Mouse (Mus musculus) embryonic fibroblast, embryonic 13.5 days (primary cell): ENCODE measurements around the gene Ncapd3. TPM values are rescaled to one million over a fixed set of nuclear protein-coding genes. Genes with fewer than 3 reads are reported as not detected.

Experiments
- H3K27ac ChIP-seq: 2 replicates; pipeline ENCODE4 v1.5.1; 2012; ENCODE audit warnings: low read length, control low read depth, inconsistent platforms; ENCODE audit not compliant: insufficient read depth
- H3K4me1 ChIP-seq: 2 replicates; pipeline ENCODE4 v1.6.1; 2011; ENCODE audit warnings: low read length; ENCODE audit not compliant: control insufficient read depth, insufficient read depth
- H3K4me3 ChIP-seq: 2 replicates; pipeline ENCODE4 v1.5.1; 2011; ENCODE audit warnings: mild to moderate bottlenecking, control low read depth, low read length; ENCODE audit not compliant: insufficient read depth
- CTCF ChIP-seq: IDR thresholded peaks from 2 replicates; pipeline ENCODE4 v1.5.1; 2011; ENCODE audit warnings: mild to moderate bottlenecking, control low read depth, low read length, moderate library complexity, borderline replicate concordance; ENCODE audit not compliant: insufficient read depth
- POLR2A ChIP-seq: IDR thresholded peaks from 2 replicates; pipeline ENCODE4 v1.6.1; 2011; ENCODE audit warnings: low read depth, mild to moderate bottlenecking, control low read depth, low read length, moderate library complexity
- polyA plus RNA-seq: library from polyadenylated mRNA; stranded (reverse); fragments of >200 nt; gene quantifications from 2 replicates; pipeline ENCODE4 v1.2.4, GENCODE M21; 2011; ENCODE audit warnings: low read depth; ENCODE audit not compliant: missing spikeins, insufficient read length

The Ncapd3 gene
- polyA plus RNA-seq, 1 experiment: 18.2 TPM

DNA sequence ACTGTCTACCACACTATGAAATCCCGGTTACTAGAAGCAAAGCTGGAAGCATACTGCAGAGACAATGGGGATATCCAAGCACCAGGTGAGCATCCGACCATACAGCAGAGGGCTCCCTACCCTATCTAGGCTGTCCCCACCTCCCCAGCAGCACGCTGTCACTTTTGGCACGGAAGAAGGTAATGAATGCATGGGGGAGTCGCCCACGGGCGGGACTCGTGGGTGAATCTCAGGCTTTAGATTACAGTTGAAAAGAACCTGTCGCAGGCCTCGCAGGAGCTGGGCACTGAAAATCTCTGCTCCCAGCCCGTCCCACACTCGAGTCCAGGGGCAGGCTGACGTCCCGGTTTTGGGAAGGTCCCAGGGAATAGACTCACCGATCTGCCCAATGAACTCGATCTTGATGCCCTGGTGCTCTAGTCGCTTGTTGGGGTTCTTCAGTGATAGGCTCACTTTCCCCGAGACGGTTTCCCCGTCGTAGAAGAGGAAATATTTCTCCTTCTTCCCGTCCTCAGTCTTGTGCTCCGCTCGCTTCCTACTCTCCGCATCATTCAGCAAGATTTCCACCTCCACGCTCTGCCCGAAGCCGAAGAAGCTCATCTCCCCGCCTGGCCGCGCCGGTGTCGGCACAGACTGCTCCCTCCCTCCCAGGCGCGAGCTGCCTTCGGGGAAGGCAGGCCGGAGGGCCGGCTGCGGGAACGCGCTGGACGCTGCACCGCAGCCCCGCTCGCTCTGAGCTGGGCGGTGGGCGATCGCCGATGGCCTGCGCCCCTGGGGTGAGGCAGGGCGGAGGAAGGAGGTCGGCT is 750 bp upstream of the Ncapd3 start:
- H3K4me1 ChIP-seq: peaks cover 10% of the 10 kb centered on the region; the same call in 1 of the 2 replicates
- H3K4me3 ChIP-seq: peak overlapping the region; percentile 74
- TF ChIP-seq POLR2A: 0 out of 2 replicates have a peak, but pooled peaks have one; percentile 16
- peak; percentile 19; the same call in 1 of the 2 replicates for TF ChIP-seq CTCF
- peak overlapping the region; percentile 39 for H3K27ac ChIP-seq

DNA sequence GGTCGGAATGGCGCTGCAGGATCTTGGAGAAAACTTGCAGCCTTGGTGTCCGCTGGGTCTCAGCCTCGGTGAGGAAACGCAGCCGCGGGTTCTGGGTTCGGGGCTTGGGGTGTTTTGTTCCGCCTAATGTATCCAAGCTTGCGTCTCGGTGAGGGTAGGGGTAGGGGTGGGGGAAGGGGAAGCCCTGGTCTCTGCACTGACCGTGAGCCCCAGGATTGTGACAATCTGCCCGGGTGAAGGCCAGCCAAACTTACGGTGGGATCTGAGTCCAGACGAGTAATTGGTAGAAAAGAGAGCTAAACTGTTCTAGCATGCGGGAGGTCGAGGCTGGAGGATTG is 757 bp downstream of the Ncapd3 start:
- TF ChIP-seq CTCF: no peak
- peak; percentile 70; the same call in 1 of the 2 replicates for TF ChIP-seq POLR2A
- no peak overlapping the region for H3K27ac ChIP-seq
- peaks cover 10% of the 10 kb centered on the region; the same call in 1 of the 2 replicates for H3K4me1 ChIP-seq
- H3K4me3 ChIP-seq: peak overlapping the region; percentile 76

DNA sequence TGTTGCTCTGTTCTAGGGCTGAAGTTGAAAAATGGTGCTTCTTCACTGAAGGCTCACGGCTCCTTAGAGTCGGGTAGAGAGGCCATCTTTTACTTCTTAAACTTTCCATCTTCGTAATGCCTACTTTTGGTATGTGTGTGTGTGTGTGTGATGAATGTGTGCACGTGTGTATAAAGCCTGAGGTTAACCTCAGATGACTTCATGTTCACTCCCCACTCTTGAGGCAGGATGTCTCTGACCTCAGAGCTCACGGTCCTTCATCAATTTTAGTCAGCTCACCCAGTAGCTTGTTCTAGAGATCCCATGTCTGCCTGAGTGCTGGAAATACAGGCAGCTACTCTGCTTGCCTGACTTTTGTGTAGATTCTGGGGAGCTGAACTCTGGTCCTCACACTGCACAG is 13.9 kb downstream of the Ncapd3 start:
- TF ChIP-seq POLR2A (no peak), CTCF (no peak)
- no peak overlapping the region for H3K4me3 ChIP-seq
- no peak overlapping the region for H3K27ac ChIP-seq
- no peaks in the 10 kb centered on the region for H3K4me1 ChIP-seq

DNA sequence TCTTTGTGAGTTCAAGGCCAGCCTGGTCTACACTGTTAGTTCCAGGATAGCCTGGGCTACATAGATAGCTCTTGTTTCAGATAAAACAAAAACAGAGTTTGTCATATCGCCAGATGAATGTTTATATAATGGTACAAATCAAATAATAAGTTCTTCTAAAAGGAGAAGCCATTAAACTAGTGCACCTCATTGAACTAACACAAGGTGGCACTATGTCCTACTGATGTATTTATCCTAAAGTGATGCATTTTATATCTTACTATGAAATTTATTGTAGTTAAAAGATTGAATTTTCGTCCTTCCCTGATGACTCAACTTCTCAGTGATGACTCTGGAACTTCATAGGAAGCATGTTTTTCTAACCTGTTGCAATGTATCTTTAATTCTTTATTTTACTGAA is 19.5 kb downstream of the Ncapd3 start:
- Histone ChIP-seq H3K4me3 (no peak overlapping the region), H3K27ac (no peak overlapping the region), H3K4me1 (no peaks in the 10 kb centered on the region)
- TF ChIP-seq POLR2A (no peak), CTCF (no peak)

DNA sequence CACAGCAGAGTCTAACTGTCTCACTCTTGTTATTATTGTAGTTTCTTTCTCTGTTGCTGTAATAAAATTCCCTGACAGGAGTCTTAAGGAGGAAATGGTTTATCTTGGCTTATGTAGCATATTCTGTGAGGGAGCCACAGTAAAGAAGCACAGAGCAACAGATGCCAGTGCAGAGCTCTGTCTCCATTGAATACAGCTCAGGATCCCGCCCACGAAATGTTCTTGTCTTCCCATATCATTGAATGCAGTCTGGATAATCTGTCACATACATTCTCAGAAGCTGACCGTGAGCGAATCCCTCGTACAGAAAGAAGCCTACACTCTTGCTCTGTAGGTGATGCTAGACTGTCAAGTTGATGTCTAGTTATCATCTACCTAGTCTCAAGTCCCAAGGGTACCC is 28.4 kb downstream of the Ncapd3 start:
- no peak overlapping the region for H3K27ac ChIP-seq
- H3K4me3 ChIP-seq: no peak overlapping the region
- no peaks in the 10 kb centered on the region for H3K4me1 ChIP-seq
- TF ChIP-seq POLR2A (no peak), CTCF (no peak)

DNA sequence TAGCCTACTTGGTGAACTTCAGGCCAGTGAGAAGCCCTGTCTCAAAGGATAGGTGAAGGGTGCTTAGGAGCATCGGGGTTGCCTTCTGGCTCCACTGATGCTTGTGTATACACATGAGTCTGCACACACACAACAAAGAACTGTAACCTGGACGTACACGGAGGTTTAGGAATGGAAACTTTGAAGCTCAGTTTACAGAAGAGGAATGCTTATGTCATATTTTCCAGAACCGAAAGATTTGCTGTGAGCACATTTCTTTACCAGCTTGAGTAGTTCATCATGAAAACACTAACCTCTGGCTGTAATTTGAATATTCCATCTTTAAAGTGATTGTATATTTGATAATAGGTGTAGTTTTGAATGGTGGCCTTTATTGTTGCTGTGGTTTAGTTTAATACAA is 40.9 kb downstream of the Ncapd3 start:
- Histone ChIP-seq H3K4me3 (no peak overlapping the region), H3K27ac (no peak overlapping the region), H3K4me1 (no peaks in the 10 kb centered on the region)
- no peak for TF ChIP-seq POLR2A
- TF ChIP-seq CTCF: no peak

DNA sequence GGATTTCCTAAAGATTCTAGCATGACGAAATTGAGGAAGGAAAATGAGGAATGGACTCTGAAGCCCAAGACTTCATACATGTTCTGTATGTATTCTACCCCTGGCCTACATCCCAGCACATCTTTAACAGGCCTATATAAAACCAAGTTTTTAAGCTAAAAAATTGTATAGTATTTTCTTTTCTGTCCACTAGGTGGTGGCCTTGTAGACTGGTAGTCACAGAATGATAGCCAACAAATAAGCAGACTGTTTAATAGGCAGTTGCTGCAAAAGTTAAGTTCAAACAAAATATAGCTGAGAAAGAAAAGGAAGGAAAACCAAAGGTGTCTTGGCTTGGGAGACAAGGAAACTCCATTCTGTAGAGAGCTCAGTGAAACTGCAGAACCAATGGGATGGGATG is 44.7 kb downstream of the Ncapd3 start:
- TF ChIP-seq POLR2A: no peak
- TF ChIP-seq CTCF: no peak
- H3K4me3 ChIP-seq: no peak overlapping the region
- H3K4me1 ChIP-seq: no peaks in the 10 kb centered on the region
- H3K27ac ChIP-seq: no peak overlapping the region

DNA sequence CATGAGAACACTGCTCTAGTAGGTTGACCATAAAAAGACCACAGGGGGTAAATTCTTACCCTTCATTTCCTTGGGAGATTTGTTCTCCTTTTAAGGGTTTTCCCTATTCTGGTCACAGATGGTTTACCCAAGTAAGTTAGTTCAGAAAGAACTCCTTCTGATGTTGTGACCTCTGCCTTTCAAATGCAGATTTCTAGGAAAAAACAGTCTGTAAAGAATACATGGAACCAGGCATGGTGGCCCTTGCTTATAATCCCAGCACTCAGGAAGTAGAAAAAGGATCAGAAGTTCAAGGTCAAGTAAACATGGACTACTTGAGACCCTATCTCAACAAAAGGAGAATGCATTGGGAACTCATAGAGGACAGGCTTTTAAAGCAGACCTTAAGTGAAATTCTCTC is 45.8 kb downstream of the Ncapd3 start:
- H3K27ac ChIP-seq: no peak overlapping the region
- no peak overlapping the region for H3K4me3 ChIP-seq
- H3K4me1 ChIP-seq: no peaks in the 10 kb centered on the region
- TF ChIP-seq CTCF: no peak
- no peak for TF ChIP-seq POLR2A

DNA sequence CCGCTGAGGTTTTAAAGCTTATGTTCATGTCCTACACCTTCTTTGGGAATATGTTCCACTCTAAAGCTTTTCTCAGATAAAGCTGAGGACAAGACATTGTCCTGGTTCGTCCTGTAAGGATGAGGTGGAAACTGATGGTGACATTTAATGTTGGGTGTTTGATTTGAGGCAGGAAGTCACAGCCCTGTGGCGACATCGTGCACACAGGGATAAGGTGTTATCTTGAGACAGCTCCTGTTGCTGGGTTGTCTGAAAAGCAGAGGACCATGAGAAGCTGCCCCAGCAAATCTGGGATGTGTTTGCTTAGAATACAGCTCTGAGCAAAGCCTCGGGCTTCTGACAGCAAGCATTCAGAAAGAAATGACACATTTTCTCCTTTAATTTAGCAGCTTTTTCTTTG is 56.3 kb downstream of the Ncapd3 start:
- no peaks in the 10 kb centered on the region for H3K4me1 ChIP-seq
- no peak overlapping the region for H3K27ac ChIP-seq
- TF ChIP-seq CTCF (no peak), POLR2A (no peak)
- no peak overlapping the region for H3K4me3 ChIP-seq

DNA sequence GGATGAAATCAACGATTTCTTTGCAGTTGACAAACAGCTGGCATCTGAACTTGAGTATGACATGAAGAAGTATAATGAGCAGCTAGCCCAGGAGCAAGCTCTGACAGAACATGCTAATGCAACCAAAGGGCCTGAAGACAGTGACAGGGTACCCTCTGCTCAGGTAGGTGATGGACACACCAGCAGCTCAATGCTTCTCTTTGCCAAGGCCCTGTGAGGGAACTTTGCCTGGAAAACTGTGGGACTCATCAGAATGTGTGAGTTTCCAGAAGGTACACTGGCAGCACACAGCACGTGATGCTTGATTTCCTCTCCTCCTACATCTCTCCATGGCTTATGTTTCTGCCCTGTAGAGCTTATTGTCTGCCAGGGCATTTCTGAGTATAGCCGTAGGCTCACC is 57.4 kb downstream of the Ncapd3 start:
- TF ChIP-seq CTCF (no peak), POLR2A (no peak)
- H3K27ac ChIP-seq: no peak overlapping the region

DNA sequence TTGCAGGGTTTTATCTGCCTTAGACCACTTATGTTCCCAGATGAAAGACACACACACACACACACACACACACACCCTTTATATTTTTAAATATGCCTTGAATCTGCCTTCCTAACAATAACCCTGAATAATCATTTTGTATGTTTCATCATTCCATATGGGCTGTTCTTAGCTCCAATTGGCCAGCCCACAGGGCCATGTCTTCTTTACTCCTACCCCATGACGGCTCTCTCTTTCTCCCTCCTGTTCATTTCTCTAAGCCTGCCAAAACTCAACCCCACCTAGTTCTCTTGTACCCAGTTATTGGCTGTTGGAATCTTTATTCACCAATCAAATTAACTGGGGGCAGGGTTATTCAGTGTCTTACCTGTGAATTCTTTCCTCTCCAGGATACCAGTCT is 60.2 kb downstream of the Ncapd3 start:
- Histone ChIP-seq H3K27ac (no peak overlapping the region), H3K4me1 (no peaks in the 10 kb centered on the region), H3K4me3 (no peak overlapping the region)
- TF ChIP-seq CTCF: no peak
- TF ChIP-seq POLR2A: no peak

More for the DNA sequence above, 57.4 kb downstream of the Ncapd3 start:
- H3K4me3 ChIP-seq: no peak overlapping the region
- no peaks in the 10 kb centered on the region for H3K4me1 ChIP-seq
